Mouse (Mus musculus): ENCODE results near the gene Cfap74.
"Not testable (repeated sequence)": the region's sequence is repeated elsewhere in the genome, so short reads cannot be mapped to it uniquely, and the experiment has no call there.

Cfap74 gene

GRCm38 (mm10) chr4:155470263-155470953 lies 61.4 kb downstream of the Cfap74 start:
- DNase-seq = no peak

GRCm38 (mm10) chr4:155470997-155471396 lies 62.0 kb downstream of the Cfap74 start:
- no peak for DNase-seq

- DNase-seq = no peak
Measured at GRCm38 (mm10) chr4:155471406-155471805, 62.4 kb downstream of the Cfap74 start.

GRCm38 (mm10) chr4:155472716-155473290 lies 63.8 kb downstream of the Cfap74 start:
- no peak for DNase-seq

- DNase-seq = no peak
Measured at GRCm38 (mm10) chr4:155473319-155473718, 64.3 kb downstream of the Cfap74 start.

GRCm38 (mm10) chr4:155473796-155474195 lies 64.8 kb downstream of the Cfap74 start:
- DNase-seq = not testable (repeated sequence)

GRCm38 (mm10) chr4:155481381-155482124 lies 72.6 kb downstream of the Cfap74 start:
- DNase-seq = peak; percentile 89 to 90

GRCm38 (mm10) chr4:155482125-155482480 lies 73.1 kb downstream of the Cfap74 start:
- no peak for DNase-seq

GRCm38 (mm10) chr4:155482733-155483540 lies 73.9 kb downstream of the Cfap74 start:
- no peak for DNase-seq

GRCm38 (mm10) chr4:155485521-155485920 lies 76.5 kb downstream of the Cfap74 start:
- DNase-seq = no peak

- DNase-seq = peak; percentile 33 to 46
Measured at GRCm38 (mm10) chr4:155487746-155488145, 78.8 kb downstream of the Cfap74 start.

- no peak for DNase-seq
Measured at GRCm38 (mm10) chr4:155488232-155489025, 79.4 kb downstream of the Cfap74 start.

- DNase-seq = no peak
Measured at GRCm38 (mm10) chr4:155489101-155489970, 80.3 kb downstream of the Cfap74 start.

- no peak for DNase-seq
Measured at GRCm38 (mm10) chr4:155490456-155490855, 81.5 kb downstream of the Cfap74 start.

- DNase-seq = peak; percentile 98 to 99
Measured at GRCm38 (mm10) chr4:155490990-155491504, 82.1 kb downstream of the Cfap74 start, which contains the start of gene Gnb1. Gene Gnb1, plus strand, starts transcription at chr4:155491361.

- DNase-seq = no peak
Measured at GRCm38 (mm10) chr4:155491529-155492130, 82.6 kb downstream of the Cfap74 start.

- DNase-seq = peak; percentile 56 to 63
Measured at GRCm38 (mm10) chr4:155492131-155492633, 83.2 kb downstream of the Cfap74 start.

GRCm38 (mm10) chr4:155494891-155495290 lies 85.9 kb downstream of the Cfap74 start:
- DNase-seq = no peak

GRCm38 (mm10) chr4:155497963-155498362 lies 89.0 kb downstream of the Cfap74 start:
- no peak for DNase-seq

- DNase-seq = no peak
Measured at GRCm38 (mm10) chr4:155501126-155501525, 92.1 kb downstream of the Cfap74 start.
